Mouse (Mus musculus) cerebellum, postnatal 25 days (tissue): Measurements from ENCODE around the gene Fam53b.

Source experiments
- DNase-seq, 2 experiments: peaks; one replicate each; pipeline ENCODE4 v3.0.0; 2021; ENCODE audit warnings: mixed read lengths in 2 of 2

The Fam53b gene

DNA sequence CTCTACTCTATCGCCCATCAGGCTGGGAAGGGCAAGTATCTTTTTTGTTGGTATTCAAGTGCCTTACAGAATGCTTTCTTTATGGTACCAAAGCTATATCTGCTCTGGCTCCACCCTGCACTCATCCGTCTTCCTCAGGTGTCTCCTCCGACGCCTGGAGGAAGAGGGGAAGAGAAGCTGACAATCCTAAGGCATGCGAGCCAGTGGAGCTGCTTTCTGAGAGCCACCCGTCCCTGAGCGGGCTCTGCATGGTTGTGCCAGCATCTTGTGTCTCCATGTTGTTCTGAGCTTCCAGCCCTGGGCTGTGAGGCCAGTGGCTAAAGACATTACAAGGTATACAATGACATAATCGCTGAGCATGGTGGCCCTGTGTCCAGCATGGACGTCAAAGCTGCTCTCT lies 79.5 kb downstream of the Fam53b start:
- DNase-seq: no peak

DNA sequence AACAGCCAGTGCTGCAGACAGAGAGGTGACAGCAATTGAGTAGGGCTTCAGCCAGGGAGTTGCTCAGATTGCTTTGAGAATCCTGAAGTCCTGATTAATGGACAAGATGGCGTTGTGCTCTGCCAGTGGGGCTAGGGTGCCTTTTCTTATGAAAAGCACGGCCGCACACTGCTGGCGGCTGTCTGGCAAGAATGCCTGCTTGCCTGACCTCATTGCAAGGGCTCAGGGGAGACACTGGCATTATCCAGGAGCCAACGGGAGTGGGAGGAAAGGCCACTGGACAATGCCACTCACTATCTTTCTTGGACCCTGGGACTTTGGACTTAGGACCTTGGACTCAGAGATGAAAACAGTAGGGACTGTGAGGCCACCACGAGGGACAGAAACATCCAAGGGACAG lies 80.2 kb downstream of the Fam53b start:
- DNase-seq: peak in 1 of 2 experiments; percentile 61

GRCm38 (mm10) chr7:132732136-132732789 lies 81.4 kb downstream of the Fam53b start:
- DNase-seq: no peak

DNA sequence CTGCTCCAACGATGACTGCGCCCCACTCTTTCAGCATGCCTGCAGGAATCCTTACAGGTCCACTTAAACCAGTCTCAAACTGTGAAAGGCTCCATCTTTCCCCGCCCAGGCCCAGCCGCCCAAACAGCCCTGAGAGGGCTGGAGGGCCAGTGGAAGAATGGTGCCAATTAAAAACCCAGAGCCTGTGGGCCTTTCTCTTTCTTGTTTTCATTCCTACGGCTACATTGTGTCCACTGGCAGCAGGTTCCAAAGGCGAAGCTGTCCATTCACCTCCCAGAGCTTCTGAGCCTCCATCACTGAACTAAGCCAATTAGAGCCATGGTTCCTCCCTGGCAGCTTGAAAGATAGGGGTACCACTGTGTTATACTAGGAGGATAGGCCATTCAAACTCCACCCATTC lies 82.1 kb downstream of the Fam53b start:
- peak in 1 of 2 experiments; percentile 36 for DNase-seq

GRCm38 (mm10) chr7:132730510-132730909 lies 83.2 kb downstream of the Fam53b start:
- DNase-seq: peak in 1 of 2 experiments; percentile 23

DNA sequence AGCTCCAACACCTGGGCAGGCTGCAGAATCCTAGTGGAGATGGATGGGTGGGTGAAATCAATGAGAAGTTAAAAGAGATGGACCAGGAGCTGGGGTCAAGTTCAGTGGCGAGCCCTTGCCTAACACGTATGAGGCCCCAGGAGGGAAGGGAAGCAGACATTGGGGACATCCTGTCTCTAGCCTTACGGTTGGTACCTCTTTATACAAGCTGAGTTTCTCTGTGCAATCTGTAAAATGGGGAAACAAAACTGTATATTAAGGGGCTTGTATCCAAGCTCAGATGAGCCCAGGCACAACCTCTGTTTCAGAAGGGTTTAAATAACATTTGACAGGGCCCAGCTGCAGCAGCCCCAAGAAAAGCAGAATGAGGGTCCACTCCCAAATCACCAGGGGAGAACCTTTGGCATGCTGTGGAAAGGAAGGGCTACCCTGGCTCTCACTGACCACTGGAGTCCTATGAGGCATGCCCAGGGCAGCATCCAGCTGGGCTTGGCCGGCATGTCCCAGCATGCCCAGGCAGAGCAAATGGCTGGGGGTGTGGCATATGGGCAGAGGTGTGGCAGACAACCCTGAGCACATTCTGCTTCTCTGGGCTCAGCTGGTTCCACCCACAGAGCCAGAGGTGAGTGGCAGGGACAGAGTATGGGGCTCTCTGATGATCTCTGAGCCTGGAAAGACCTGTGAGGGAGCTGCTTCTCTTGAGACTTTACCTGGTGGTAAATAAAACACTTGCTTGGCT lies 84.4 kb downstream of the Fam53b start:
- peak in 1 of 2 experiments; percentile 46 for DNase-seq

GRCm38 (mm10) chr7:132726106-132726861 lies 87.4 kb downstream of the Fam53b start:
- DNase-seq: peak in 1 of 2 experiments; percentile 24

DNA sequence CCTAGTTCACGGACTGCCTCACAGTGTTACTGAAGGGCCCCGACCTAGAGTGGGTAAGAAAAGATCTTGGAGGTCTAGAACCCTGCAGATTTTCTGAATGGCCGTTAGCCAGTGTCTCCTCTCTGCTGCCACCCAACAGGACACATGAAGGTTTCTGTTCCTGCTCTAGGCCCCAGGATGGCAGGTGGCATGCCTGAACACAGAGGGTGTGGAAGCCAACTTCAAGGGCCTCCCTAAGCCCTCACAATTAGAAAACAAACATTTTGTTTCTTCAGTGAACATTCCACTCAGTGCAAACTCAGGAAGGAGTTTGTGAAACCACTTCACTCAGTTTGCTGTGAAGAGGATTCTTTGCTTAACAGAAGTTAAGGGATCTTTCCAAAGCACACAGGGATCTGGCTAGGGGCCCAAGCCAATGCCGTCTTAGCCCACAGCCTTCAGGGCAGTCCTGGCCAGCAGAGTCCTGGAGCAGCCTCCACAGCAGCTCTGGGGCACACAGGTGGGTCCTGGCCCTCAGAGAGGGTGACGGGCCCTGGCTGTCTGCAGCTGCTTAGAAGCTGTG lies 89.1 kb downstream of the Fam53b start:
- peak in 1 of 2 experiments; percentile 70 for DNase-seq

DNA sequence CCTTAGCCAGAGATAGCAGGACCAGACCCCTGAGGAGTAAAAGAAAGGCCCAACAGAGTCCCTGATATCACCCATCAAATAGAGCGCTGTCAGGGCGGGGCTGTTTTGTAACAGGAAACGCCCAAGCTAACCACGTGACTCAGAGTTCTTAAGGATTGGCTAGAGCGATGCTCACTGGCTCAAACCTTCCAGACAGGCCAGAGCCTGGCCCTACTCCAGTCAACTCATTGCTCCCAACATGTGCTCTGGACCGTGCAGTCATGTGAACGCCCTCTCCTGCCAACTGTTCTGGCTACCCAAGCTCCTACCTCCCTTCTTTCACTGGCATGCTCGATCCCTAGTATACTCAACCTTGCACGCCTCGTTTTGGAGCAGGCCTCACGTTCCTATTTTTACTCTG lies 89.8 kb downstream of the Fam53b start:
- peak; percentile 94 to 97 for DNase-seq

DNA sequence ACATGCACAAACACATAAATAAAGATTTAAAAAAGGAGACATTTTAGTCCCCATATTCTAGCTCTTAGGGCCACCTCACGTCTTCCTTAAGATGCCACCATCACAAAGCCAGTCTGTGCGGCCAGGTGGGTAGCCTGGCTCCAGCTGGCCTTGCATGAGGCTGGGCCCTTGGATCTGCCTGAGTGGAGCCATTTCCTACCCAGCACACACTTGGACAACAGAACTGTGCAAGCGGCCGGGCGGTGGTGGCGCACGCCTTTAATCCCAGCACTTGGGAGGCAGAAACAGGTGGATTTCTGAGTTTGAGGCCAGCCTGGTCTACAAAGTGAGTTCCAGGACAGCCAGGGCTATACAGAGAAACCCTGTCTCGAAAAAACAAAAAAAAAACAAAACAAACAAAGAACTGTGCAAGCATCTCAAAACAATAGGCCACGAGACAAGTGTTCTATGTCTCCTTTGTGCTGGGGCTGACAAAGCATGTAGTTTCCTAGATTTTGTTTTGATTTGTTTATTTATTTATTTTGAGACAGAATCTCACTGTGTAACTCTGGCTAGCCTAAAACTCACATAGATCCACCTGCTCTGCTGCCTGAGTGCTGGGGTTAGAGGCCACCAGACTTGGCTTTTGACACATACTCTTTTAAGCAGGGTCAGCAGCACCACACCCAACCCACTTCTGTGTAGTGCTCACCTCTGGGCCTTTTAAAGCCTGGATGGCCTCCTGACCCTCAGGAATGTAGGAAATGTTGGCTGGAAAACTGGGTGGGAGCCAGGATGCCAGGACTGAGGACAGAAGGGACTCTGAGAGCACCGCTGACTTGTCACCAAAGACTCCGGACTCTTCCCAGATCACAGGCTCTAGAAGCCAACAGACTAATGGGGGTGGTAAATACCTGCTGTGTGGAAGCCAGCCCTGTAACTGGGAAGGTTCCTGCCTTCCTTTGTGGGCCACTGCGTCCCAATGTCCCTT lies 91.0 kb downstream of the Fam53b start:
- DNase-seq: peak; percentile 60 to 67

GRCm38 (mm10) chr7:132720562-132720961 lies 93.1 kb downstream of the Fam53b start:
- peak; percentile 82 to 88 for DNase-seq

GRCm38 (mm10) chr7:132719570-132719969 lies 94.1 kb downstream of the Fam53b start:
- DNase-seq: no peak

- DNase-seq: peak in 1 of 2 experiments; percentile 50
Observed at GRCm38 (mm10) chr7:132715259-132715658, 98.4 kb downstream of the Fam53b start.

GRCm38 (mm10) chr7:132714236-132714923 lies 99.3 kb downstream of the Fam53b start:
- peak; percentile 69 to 70 for DNase-seq

DNA sequence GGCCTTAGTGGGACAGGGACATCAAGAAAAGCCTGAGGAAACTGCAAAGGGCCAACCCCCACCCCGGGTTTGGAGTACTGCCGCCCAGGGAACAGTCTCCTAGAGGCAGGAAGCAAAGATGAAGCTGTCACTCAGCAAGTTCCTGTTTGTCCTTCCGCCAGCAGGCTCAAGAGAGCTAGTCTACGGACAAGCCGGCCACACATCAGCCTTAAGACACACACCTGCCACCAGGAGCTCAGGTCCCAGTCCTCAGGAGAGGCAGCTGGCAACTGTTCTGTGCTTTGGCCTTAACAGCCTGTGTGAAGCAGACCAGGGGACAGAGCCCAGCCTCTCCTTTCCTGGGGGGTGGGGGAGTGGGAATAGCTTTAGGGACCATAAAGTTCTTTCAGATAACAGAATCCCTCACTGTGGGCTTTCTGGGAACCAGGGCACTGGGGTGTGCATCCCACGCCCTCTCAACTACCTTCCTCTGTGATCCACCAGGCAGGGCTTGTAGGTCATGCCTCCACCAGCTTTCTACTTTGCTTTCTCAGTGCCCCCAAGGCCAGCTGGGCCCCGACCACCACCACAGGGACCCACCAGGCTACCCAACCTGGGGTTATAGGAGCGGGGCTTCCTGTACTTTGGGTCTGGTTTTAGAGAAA lies 100.1 kb downstream of the Fam53b start:
- DNase-seq: peak; percentile 41 to 51

GRCm38 (mm10) chr7:132712956-132713355 lies 100.7 kb downstream of the Fam53b start:
- peak in 1 of 2 experiments; percentile 17 for DNase-seq

- DNase-seq: peak in 1 of 2 experiments; percentile 23
Observed at GRCm38 (mm10) chr7:132712044-132712708, 101.5 kb downstream of the Fam53b start.

DNA sequence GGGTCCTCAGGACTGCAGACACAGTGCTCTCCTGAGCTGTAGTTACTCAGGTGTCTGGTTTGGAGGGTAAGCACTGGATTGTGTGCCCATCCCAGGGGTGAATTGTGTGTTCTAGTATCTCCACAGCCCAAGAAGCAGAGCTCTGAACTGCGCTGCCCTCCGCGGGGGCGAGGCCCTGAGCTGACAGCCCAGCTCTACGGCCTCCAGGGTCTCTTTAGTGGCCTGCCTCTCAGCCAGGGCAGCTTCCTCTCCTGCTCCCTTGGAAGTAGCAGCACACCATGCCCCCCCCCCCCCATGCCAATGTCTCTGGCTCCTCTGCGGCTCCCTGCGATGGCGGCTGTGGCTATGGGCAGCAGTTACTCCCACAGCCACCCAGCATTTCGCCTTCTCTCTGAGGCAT lies 102.1 kb downstream of the Fam53b start:
- no peak for DNase-seq

GRCm38 (mm10) chr7:132705130-132705529 lies 108.6 kb downstream of the Fam53b start:
- peak; percentile 28 to 43 for DNase-seq

- DNase-seq: peak in 1 of 2 experiments; percentile 28
Observed at GRCm38 (mm10) chr7:132704310-132704875, 109.3 kb downstream of the Fam53b start.
